Mouse (Mus musculus) left cerebral cortex, adult 2 months (tissue): Measurements from ENCODE around the gene Rps6kl1. TPM values are rescaled to one million over a fixed set of nuclear protein-coding genes. Genes with fewer than 3 reads are reported as not detected.

Experiments used
- DNase-seq, 2 experiments: peaks; one replicate each; pipeline ENCODE4 v3.0.0; 2021 to 2022; ENCODE audit warnings: low spot score in 2 of 2, mixed read lengths in 1 of 2; ENCODE audit errors: extremely low spot score in 1 of 2
- H3K27ac ChIP-seq: fragments of 200-600 bp; 2 replicates; pipeline ENCODE4 v1.8.1; 2022
- H3K4me3 ChIP-seq: fragments of 200-600 bp; 2 replicates; pipeline ENCODE4 v1.8.1; 2022
- CTCF ChIP-seq: fragments of 200-600 bp; IDR thresholded peaks from 2 replicates; pipeline ENCODE4 v1.8.1; 2022; ENCODE audit warnings: antibody characterized with exemption, mild to moderate bottlenecking, moderate library complexity
- intact Hi-C: fragments of 180-260 bp; cut with DNase I; formaldehyde crosslinking; loops from one replicate; pipeline ENCODE4 v1.15.1; 2025
- long read RNA-seq, 2 experiments: library from polyadenylated mRNA; stranded (forward); transcript quantifications; one replicate each; pipeline ENCODE4 v2.0.0; 2021; ENCODE audit warnings: borderline mapping rate in 2 of 2
- total RNA-seq, 2 experiments: library from RNA; stranded (reverse); gene quantifications; 2 replicates each; pipeline ENCODE4 v1.2.3; 2021

Rps6kl1 gene
- 10 to 100 TPM; 33.9 to 38.6 TPM for total RNA-seq
- long read RNA-seq, experiment 1, transcript Rps6kl1-202 (11 exons, 2,881 nt) = major isoform, 37 of 66 reads
- long read RNA-seq, experiment 1, partial matches to known transcripts = 4 of 66 reads
- long read RNA-seq, experiment 1, other reads (novel, unspliced or antisense) = 25 of 66 reads
- long read RNA-seq, experiment 2, transcript Rps6kl1-202 (11 exons, 2,881 nt) = major isoform, 23 of 39 reads
- long read RNA-seq, experiment 2, partial matches to known transcripts = 3 of 39 reads
- long read RNA-seq, experiment 2, other reads (novel, unspliced or antisense) = 13 of 39 reads

- Histone ChIP-seq H3K27ac (peak within 1 kb of the TSS; percentile 93), H3K4me3 (peak within 1 kb of the TSS; percentile 84)
- TF ChIP-seq CTCF = no peak
- intact Hi-C loops = loop anchor here (10.0 kb wide), 1 partner anchor 334 kb away; no protein-coding TSS in a partner anchor
- DNase-seq = peak; percentile 78 to 80
Observed at GRCm38 (mm10) chr12:85151002-85151774, at the start of gene Rps6kl1. Rps6kl1 (minus strand) TSS chr12:85151264.

- intact Hi-C loops = no loop called here
- no peak overlapping the region for H3K4me3 ChIP-seq
- no peak for DNase-seq
- TF ChIP-seq CTCF = no peak
- H3K27ac ChIP-seq = no peak overlapping the region
Observed at GRCm38 (mm10) chr12:85199954-85200353, 48.9 kb upstream of the Rps6kl1 start.

DNA sequence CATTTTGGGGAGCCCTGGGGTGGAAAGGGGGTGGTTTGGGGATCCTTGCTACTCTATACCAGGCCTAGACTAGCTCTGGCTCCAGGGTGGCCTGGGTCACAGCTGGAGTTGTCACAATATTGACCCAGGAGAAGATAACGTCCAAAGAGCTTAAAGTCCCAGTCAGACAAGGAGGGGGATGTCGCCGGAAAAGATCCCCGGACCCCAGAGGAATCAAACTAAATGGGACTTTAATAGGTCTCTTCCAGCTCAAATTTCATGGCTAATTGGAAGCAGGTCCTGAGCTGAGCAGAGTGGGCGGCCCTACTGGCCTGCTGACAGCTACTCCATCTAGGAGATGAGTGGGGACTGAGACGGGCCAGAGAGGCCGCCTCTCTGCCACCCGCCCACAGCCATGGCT lies 46.9 kb upstream of the Rps6kl1 start:
- intact Hi-C loops = no loop called here
- no peak overlapping the region for H3K4me3 ChIP-seq
- DNase-seq = no peak
- no peak for TF ChIP-seq CTCF
- H3K27ac ChIP-seq = no peak overlapping the region

GRCm38 (mm10) chr12:85197371-85197770 lies 46.3 kb upstream of the Rps6kl1 start:
- no peak overlapping the region for H3K27ac ChIP-seq
- DNase-seq = no peak
- H3K4me3 ChIP-seq = no peak overlapping the region
- no peak for TF ChIP-seq CTCF
- intact Hi-C loops = no loop called here

DNA sequence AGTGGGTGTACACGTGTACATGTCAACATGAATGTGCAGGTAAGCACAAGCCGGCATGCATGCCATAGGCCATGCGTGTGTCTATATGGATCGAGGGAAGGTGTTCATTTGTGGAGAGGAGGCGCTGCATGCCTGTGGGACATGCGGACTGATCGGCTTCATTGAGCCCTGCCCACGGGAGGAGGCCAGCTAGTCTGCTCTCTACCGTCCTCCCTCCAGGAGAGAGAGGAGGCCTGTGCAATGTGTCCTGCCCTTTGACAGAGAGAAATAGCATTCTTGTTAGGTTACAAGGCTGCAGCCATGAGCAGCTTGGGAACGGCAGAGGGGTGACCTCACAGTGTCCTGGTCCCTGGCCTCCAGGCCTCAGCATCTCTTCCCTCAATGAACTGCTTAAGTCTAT lies 45.1 kb upstream of the Rps6kl1 start:
- intact Hi-C loops = no loop called here
- TF ChIP-seq CTCF = no peak
- Histone ChIP-seq H3K27ac (no peak overlapping the region), H3K4me3 (no peak overlapping the region)
- DNase-seq = no peak

- Histone ChIP-seq H3K4me3 (no peak overlapping the region), H3K27ac (no peak overlapping the region)
- no peak for TF ChIP-seq CTCF
- intact Hi-C loops = no loop called here
- no peak for DNase-seq
Observed at GRCm38 (mm10) chr12:85195086-85195485, 44.0 kb upstream of the Rps6kl1 start.

GRCm38 (mm10) chr12:85194623-85195018 lies 43.6 kb upstream of the Rps6kl1 start:
- no peak for DNase-seq
- TF ChIP-seq CTCF = no peak
- Histone ChIP-seq H3K4me3 (no peak overlapping the region), H3K27ac (no peak overlapping the region)
- intact Hi-C loops = no loop called here

GRCm38 (mm10) chr12:85193923-85194622 lies 43.0 kb upstream of the Rps6kl1 start:
- Histone ChIP-seq H3K27ac (no peak overlapping the region), H3K4me3 (no peak overlapping the region)
- intact Hi-C loops = no loop called here
- DNase-seq = no peak
- TF ChIP-seq CTCF = no peak

DNA sequence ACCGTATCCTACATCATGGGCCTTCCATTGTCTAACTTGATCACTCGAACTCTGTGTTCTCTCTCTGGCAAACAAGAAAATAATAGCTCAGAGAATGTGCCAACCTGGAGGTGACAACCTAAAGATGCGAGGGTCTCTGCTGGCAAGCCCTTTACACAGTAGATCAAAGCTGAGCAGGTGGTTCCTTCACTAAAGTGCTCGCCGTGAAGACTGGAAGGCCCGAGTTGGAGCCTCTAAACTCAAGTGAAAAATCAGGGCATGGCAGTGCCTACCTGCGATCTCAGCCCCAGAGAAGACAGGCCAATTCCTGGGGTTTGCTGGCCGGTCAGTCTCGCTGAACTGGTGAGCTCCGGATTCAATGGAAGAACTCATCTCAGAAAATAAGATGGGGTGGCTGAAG lies 42.1 kb upstream of the Rps6kl1 start:
- intact Hi-C loops = no loop called here
- no peak for DNase-seq
- TF ChIP-seq CTCF = no peak
- Histone ChIP-seq H3K4me3 (no peak overlapping the region), H3K27ac (no peak overlapping the region)

- no peak for DNase-seq
- no peak for TF ChIP-seq CTCF
- intact Hi-C loops = no loop called here
- Histone ChIP-seq H3K4me3 (no peak overlapping the region), H3K27ac (no peak overlapping the region)
Observed at GRCm38 (mm10) chr12:85192461-85193108, 41.5 kb upstream of the Rps6kl1 start.

DNA sequence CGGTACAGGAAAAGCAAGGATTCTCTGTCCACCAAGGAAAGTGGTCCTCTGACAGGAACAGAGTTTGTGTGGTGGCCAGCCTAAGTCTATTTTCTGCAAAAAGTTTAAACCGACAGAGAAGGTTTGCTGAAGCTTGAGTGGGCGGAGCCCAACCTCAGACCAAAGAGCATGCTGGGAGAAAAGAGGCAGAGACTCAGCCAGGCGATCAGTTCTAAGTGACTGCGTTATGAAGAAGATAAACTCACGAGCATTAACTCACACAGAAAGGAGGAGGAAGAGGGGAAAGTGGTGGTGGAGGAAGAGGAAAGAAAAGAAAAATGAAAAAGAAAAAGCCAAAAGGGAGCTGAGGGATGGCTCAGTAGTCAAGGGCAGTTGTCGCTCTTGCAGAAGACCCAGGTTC lies 39.2 kb upstream of the Rps6kl1 start:
- TF ChIP-seq CTCF = no peak
- DNase-seq = no peak
- H3K4me3 ChIP-seq = no peak overlapping the region
- intact Hi-C loops = no loop called here
- no peak overlapping the region for H3K27ac ChIP-seq

GRCm38 (mm10) chr12:85186361-85186760 lies 35.3 kb upstream of the Rps6kl1 start:
- Histone ChIP-seq H3K4me3 (no peak overlapping the region), H3K27ac (no peak overlapping the region)
- intact Hi-C loops = no loop called here
- TF ChIP-seq CTCF = no peak
- no peak for DNase-seq
